17 mouse cellular contexts compared by ENCODE assay signal in the genomic region with DNA sequence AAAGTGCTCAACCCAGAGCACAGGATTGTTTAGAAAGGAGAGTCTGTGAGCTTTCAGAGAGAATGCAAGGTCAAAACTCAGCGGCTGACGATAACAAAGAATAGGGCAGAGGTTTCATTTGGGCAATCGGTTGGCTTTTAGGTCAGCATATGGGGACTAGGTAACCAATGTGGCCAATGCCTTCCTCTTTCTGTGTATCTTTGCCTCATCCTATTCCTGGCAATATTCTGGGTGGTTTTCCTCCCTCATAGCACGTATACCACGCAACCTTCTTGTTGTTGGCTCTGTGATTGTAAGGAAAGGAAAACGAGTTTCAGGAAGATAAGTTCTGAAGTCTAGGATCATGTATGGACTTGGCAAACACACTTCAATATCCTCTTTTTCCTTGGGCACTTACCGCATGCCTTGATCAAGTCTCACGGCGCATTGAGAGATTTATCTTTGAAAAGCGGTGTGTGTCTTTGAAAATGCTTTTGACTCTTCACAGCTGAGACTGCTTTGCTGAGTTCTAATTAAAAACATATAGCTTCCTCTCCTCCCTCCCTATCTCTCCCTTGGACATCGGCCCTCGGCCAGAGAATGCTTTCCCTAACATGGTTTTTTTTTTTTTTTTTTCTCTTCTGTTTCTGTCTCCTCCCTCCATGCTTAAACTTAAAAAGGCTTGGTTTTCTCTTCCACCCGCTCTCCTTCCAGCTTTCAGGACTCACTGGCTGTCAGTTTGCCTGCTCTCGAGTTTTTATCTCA. TPM values are rescaled to one million over a fixed set of nuclear protein-coding genes. Genes with fewer than 3 reads are reported as not detected.
DNase-seq lines count a peak whose midpoint lies in the region; ATAC-seq and TF ChIP-seq lines count a peak whose summit lies in the region.
"Had no signal": no experiment of that assay in that cellular context is flagged by ENCODE, and none has a peak within 500 bp of the region (broad histone marks: within the 10 kb centered on the region; RNA-seq: fewer than 3 reads in every experiment).

No protein-coding gene starts in this region.

- H3K27ac ChIP-seq in heart, embryonic 13.5 days (replicated peaks): 0 out of 2 replicates have a peak overlapping the region, but pooled peaks have one; percentile 34
- peak overlapping the region; percentile 29; the same call in 1 of the 2 replicates for H3K27ac ChIP-seq in liver, postnatal 0 days (ENCODE audit: low read depth)
- H3K27ac ChIP-seq in embryonic facial prominence, embryonic 13.5 days: no peak overlapping the region
- no peak overlapping the region for H3K27ac ChIP-seq in limb, embryonic 14.5 days (replicated peaks; ENCODE audit: low read depth, low read length)
- no peak overlapping the region for H3K27ac ChIP-seq in hindbrain, embryonic 10.5 days
- H3K27ac ChIP-seq: heart, embryonic 10.5 days; hindbrain, embryonic 14.5 days; limb, embryonic 15.5 days had no signal

- peak overlapping the region; percentile 50 for H3K4me2 ChIP-seq in heart, embryonic 13.5 days
- peak overlapping the region; percentile 22; the same call in 1 of the 2 replicates for H3K4me2 ChIP-seq in liver, postnatal 0 days (ENCODE audit: low read depth, low read length)
- peak overlapping the region; percentile 5; the same call in 1 of the 2 replicates for H3K4me2 ChIP-seq in embryonic facial prominence, embryonic 13.5 days
- H3K4me2 ChIP-seq in limb, embryonic 14.5 days (replicated peaks; ENCODE audit: low read depth, low read length, severe bottlenecking): no peak overlapping the region
- H3K4me2 ChIP-seq: hindbrain, embryonic 14.5 days; limb, embryonic 15.5 days had no signal

- H3K9ac ChIP-seq in heart, embryonic 13.5 days: peak overlapping the region; percentile 26; the same call in 1 of the 2 replicates
- H3K9ac ChIP-seq in liver, postnatal 0 days (replicated peaks): no peak overlapping the region
- no peak overlapping the region for H3K9ac ChIP-seq in embryonic facial prominence, embryonic 13.5 days
- no peak overlapping the region for H3K9ac ChIP-seq in limb, embryonic 14.5 days (ENCODE audit: low read depth, low read length, severe bottlenecking)
- H3K9ac ChIP-seq: forebrain, postnatal 0 days; hindbrain, embryonic 14.5 days; limb, embryonic 15.5 days had no signal

- 37% methylated on average over 14 of the region's 14 CpGs for WGBS in heart, embryonic 13.5 days
- WGBS in liver, postnatal 0 days (ENCODE audit: insufficient replicate concordance): 68% methylated on average over 14 of the region's 14 CpGs
- WGBS in embryonic facial prominence, embryonic 13.5 days: 43% methylated on average over 14 of the region's 14 CpGs
- WGBS in limb, embryonic 14.5 days: 53% methylated on average over 14 of the region's 14 CpGs
- WGBS in hindbrain, embryonic 10.5 days: 74% methylated on average over 14 of the region's 14 CpGs

- TF ChIP-seq CTCF in liver, postnatal 0 days (IDR thresholded peaks at IDR 0.05; ENCODE audit: low read depth): no peak

- H3K4me1 ChIP-seq in heart, embryonic 13.5 days: peaks cover 15% of the 10 kb centered on the region
- no peaks in the 10 kb centered on the region for H3K4me1 ChIP-seq in liver, postnatal 0 days (ENCODE audit: insufficient read depth)
- H3K4me1 ChIP-seq in embryonic facial prominence, embryonic 13.5 days: peaks cover 3% of the 10 kb centered on the region; the same call in 1 of the 2 replicates
- no peaks in the 10 kb centered on the region for H3K4me1 ChIP-seq in limb, embryonic 14.5 days (ENCODE audit: control insufficient read depth, insufficient read depth, low read length)
- no peaks in the 10 kb centered on the region for H3K4me1 ChIP-seq in hindbrain, embryonic 10.5 days (replicated peaks)
- H3K4me1 ChIP-seq: heart, embryonic 10.5 days; limb, embryonic 15.5 days had no signal

- no peaks in the 10 kb centered on the region for H3K9me3 ChIP-seq in heart, embryonic 13.5 days
- H3K9me3 ChIP-seq in liver, postnatal 0 days (ENCODE audit: low read length): no peaks in the 10 kb centered on the region
- no peaks in the 10 kb centered on the region for H3K9me3 ChIP-seq in embryonic facial prominence, embryonic 13.5 days
- H3K9me3 ChIP-seq in limb, embryonic 14.5 days (ENCODE audit: control insufficient read depth, low read length): no peaks in the 10 kb centered on the region
- no peaks in the 10 kb centered on the region for H3K9me3 ChIP-seq in hindbrain, embryonic 10.5 days
- H3K9me3 ChIP-seq: heart, embryonic 10.5 days; limb, embryonic 15.5 days had no signal

- ATAC-seq in heart, embryonic 13.5 days (ENCODE audit: extremely low read depth, insufficient number of reproducible peaks, low FRiP score, low TSS enrichment): no peak
- no peak for ATAC-seq in liver, postnatal 0 days
- ATAC-seq in embryonic facial prominence, embryonic 13.5 days (ENCODE audit: insufficient number of reproducible peaks, insufficient read depth, low FRiP score, low TSS enrichment, low read depth): no peak
- no peak for ATAC-seq in limb, embryonic 14.5 days (ENCODE audit: low FRiP score, low read depth)
- ATAC-seq: forebrain, postnatal 0 days; intestine, embryonic 16.5 days; midbrain, embryonic 16.5 days had no signal

- no peak for TF ChIP-seq EP300 in liver, postnatal 0 days (IDR thresholded peaks at IDR 0.05; ENCODE audit: low read depth)

- no peaks in the 10 kb centered on the region for H3K27me3 ChIP-seq in heart, embryonic 13.5 days (replicated peaks)
- no peaks in the 10 kb centered on the region for H3K27me3 ChIP-seq in liver, postnatal 0 days (ENCODE audit: insufficient read depth, low read length)
- H3K27me3 ChIP-seq in embryonic facial prominence, embryonic 13.5 days: no peaks in the 10 kb centered on the region
- H3K27me3 ChIP-seq in limb, embryonic 14.5 days (ENCODE audit: control insufficient read depth, insufficient read depth, low read length): no peaks in the 10 kb centered on the region
- no peaks in the 10 kb centered on the region for H3K27me3 ChIP-seq in hindbrain, embryonic 10.5 days (ENCODE audit: insufficient read depth, poor library complexity, severe bottlenecking)
- H3K27me3 ChIP-seq: limb, embryonic 15.5 days had no signal

- no peak overlapping the region for H3K4me3 ChIP-seq in heart, embryonic 13.5 days
- no peak overlapping the region for H3K4me3 ChIP-seq in liver, postnatal 0 days (ENCODE audit: low read depth, low read length)
- no peak overlapping the region for H3K4me3 ChIP-seq in embryonic facial prominence, embryonic 13.5 days
- no peak overlapping the region for H3K4me3 ChIP-seq in limb, embryonic 14.5 days (replicated peaks; ENCODE audit: low read length)
- H3K4me3 ChIP-seq in hindbrain, embryonic 10.5 days: no peak overlapping the region
- H3K4me3 ChIP-seq: heart, embryonic 10.5 days; limb, embryonic 15.5 days had no signal

- H3K36me3 ChIP-seq in heart, embryonic 13.5 days: no peaks in the 10 kb centered on the region
- no peaks in the 10 kb centered on the region for H3K36me3 ChIP-seq in liver, postnatal 0 days (replicated peaks; ENCODE audit: insufficient read depth, low read length)
- no peaks in the 10 kb centered on the region for H3K36me3 ChIP-seq in embryonic facial prominence, embryonic 13.5 days
- no peaks in the 10 kb centered on the region for H3K36me3 ChIP-seq in limb, embryonic 14.5 days (ENCODE audit: control insufficient read depth, insufficient read depth, low read length)
- no peaks in the 10 kb centered on the region for H3K36me3 ChIP-seq in hindbrain, embryonic 10.5 days
- H3K36me3 ChIP-seq: heart, embryonic 10.5 days; limb, embryonic 15.5 days had no signal

- no peak for DNase-seq in heart, postnatal 4 days
- DNase-seq in liver, postnatal 0 days: no peak
- DNase-seq in liver: no peak
- DNase-seq in limb, embryonic 14.5 days (ENCODE audit: low spot score): peak; percentile 39
- DNase-seq in hindbrain, embryonic 10.5 days (ENCODE audit: low spot score): no peak
- DNase-seq: cerebellum, adult 8-10 months; forebrain, postnatal 0 days; kidney, postnatal 25 days; layer of hippocampus, adult 9-11 months; lung, adult 2 months had no signal

- TF ChIP-seq POLR2A in limb, embryonic 14.5 days (IDR thresholded peaks at IDR 0.05; ENCODE audit: borderline replicate concordance, extremely low read depth, insufficient read depth, insufficient read length): no peak

RNA-seq across cellular contexts. Expression of gene Esr1, which starts 22.1 kb away (rescaled TPM):
- polyA plus RNA-seq in heart, embryonic 13.5 days (2015; fragmentation: Nextera tagmentation; extraction: Ambion mirVana): 0.51 and 0.74 TPM in 2 replicates
- total RNA-seq in heart, postnatal 4 days (2021): under 1 TPM; 0.41 to 0.52 TPM
- 1.0 and 1.4 TPM in 2 replicates for polyA plus RNA-seq in liver, postnatal 0 days (2015; fragmentation: Nextera tagmentation; extraction: Ambion mirVana)
- 0.15 and 0.24 TPM in 2 replicates for polyA plus RNA-seq in embryonic facial prominence, embryonic 13.5 days (2015; fragmentation: Nextera tagmentation; extraction: Ambion mirVana)
- polyA plus RNA-seq in limb, embryonic 14.5 days (2012; rRNA removed): 0.79 and 0.90 TPM in 2 replicates
- 0.83 and 1.1 TPM in 2 replicates for polyA plus RNA-seq in limb, embryonic 14.5 days (2014; fragmentation: Nextera tagmentation; extraction: Ambion mirVana)
- 0.08 TPM in 1 of 2 replicates, not detected in the other for polyA plus RNA-seq in hindbrain, embryonic 10.5 days (2016; fragmentation: Nextera tagmentation; extraction: Ambion mirVana)

Comparison
In these comparisons a context has a peak if more than half of its experiments do, and no peak if none do; other contexts are left out.
1. H3K27ac ChIP-seq: peak in heart, embryonic 13.5 days (single experiment) and liver, postnatal 0 days (single experiment); none in embryonic facial prominence, embryonic 13.5 days (single experiment), limb, embryonic 14.5 days (single experiment) and hindbrain, embryonic 10.5 days (single experiment).